Mouse (Mus musculus): ENCODE data around the gene Wdr44. TPM values are rescaled to one million over a fixed set of nuclear protein-coding genes. Genes with fewer than 3 reads are reported as not detected.
"Not testable (repeated sequence)": the region's sequence is repeated elsewhere in the genome, so short reads cannot be mapped to it uniquely, and the experiment has no call there.

The Wdr44 gene
- polyA plus RNA-seq, 1 experiment from 2014 or later: 5.7 TPM

- no peaks in the 10 kb centered on the region for H3K4me1 ChIP-seq
- WGBS: 96% methylated on average over 1 of the region's 1 CpGs
Observed at GRCm38 (mm10) chrX:23699023-23699422, 6.2 kb downstream of the Wdr44 start.

GRCm38 (mm10) chrX:23717247-23717646 is 24.4 kb downstream of the Wdr44 start:
- no peak overlapping the region for H3K9ac ChIP-seq
- no peaks in the 10 kb centered on the region for H3K9me3 ChIP-seq (replicated peaks)
- no peaks in the 10 kb centered on the region for H3K36me3 ChIP-seq
- no peak overlapping the region for H3K4me2 ChIP-seq
- no peak overlapping the region for H3K4me3 ChIP-seq (replicated peaks)
- no peaks in the 10 kb centered on the region for H3K27me3 ChIP-seq
- WGBS: 83% methylated on average over 1 of the region's 1 CpGs
- H3K4me1 ChIP-seq: no peaks in the 10 kb centered on the region
- ATAC-seq (replicated peaks; ENCODE audit: low FRiP score): no peak
- H3K27ac ChIP-seq: no peak overlapping the region

More at GRCm38 (mm10) chrX:23699023-23699422, 6.2 kb downstream of the Wdr44 start:
- Histone ChIP-seq H3K9ac (no peak overlapping the region), H3K27ac (no peak overlapping the region), H3K4me3 (replicated peaks) (no peak overlapping the region), H3K36me3 (no peaks in the 10 kb centered on the region), H3K9me3 (replicated peaks) (no peaks in the 10 kb centered on the region), H3K27me3 (no peaks in the 10 kb centered on the region), H3K4me2 (no peak overlapping the region)
- no peak for ATAC-seq (replicated peaks; ENCODE audit: low FRiP score)

- Histone ChIP-seq H3K36me3 (no peaks in the 10 kb centered on the region), H3K9me3 (replicated peaks) (no peaks in the 10 kb centered on the region), H3K4me2 (no peak overlapping the region), H3K9ac (no peak overlapping the region), H3K27me3 (no peaks in the 10 kb centered on the region), H3K4me3 (replicated peaks) (no peak overlapping the region), H3K27ac (no peak overlapping the region), H3K4me1 (no peaks in the 10 kb centered on the region)
- WGBS: 51% methylated on average over 1 of the region's 1 CpGs
- ATAC-seq (replicated peaks; ENCODE audit: low FRiP score): no peak
Observed at GRCm38 (mm10) chrX:23727463-23727862, 34.6 kb downstream of the Wdr44 start.

- 48% methylated on average over 1 of the region's 1 CpGs for WGBS
- no peak overlapping the region for H3K4me2 ChIP-seq
- no peak for ATAC-seq (replicated peaks; ENCODE audit: low FRiP score)
Observed at GRCm38 (mm10) chrX:23754671-23755070, 61.8 kb downstream of the Wdr44 start.

GRCm38 (mm10) chrX:23767849-23768248 is 75.0 kb downstream of the Wdr44 start:
- Histone ChIP-seq H3K27ac (no peak overlapping the region), H3K9me3 (replicated peaks) (no peaks in the 10 kb centered on the region), H3K36me3 (no peaks in the 10 kb centered on the region), H3K9ac (no peak overlapping the region), H3K27me3 (no peaks in the 10 kb centered on the region), H3K4me2 (no peak overlapping the region), H3K4me3 (replicated peaks) (no peak overlapping the region), H3K4me1 (no peaks in the 10 kb centered on the region)
- ATAC-seq (replicated peaks; ENCODE audit: low FRiP score): no peak
- WGBS: 61% methylated on average over 1 of the region's 1 CpGs

More at GRCm38 (mm10) chrX:23754671-23755070, 61.8 kb downstream of the Wdr44 start:
- no peaks in the 10 kb centered on the region for H3K9me3 ChIP-seq (replicated peaks)
- no peak overlapping the region for H3K27ac ChIP-seq
- no peak overlapping the region for H3K4me3 ChIP-seq (replicated peaks)
- H3K36me3 ChIP-seq: no peaks in the 10 kb centered on the region
- H3K27me3 ChIP-seq: no peaks in the 10 kb centered on the region
- no peak overlapping the region for H3K9ac ChIP-seq
- no peaks in the 10 kb centered on the region for H3K4me1 ChIP-seq

- no peaks in the 10 kb centered on the region for H3K27me3 ChIP-seq
- H3K9ac ChIP-seq: no peak overlapping the region
- 87% methylated on average over 3 of the region's 3 CpGs for WGBS
- no peak for ATAC-seq (replicated peaks; ENCODE audit: low FRiP score)
- H3K4me1 ChIP-seq: no peaks in the 10 kb centered on the region
- no peak overlapping the region for H3K4me3 ChIP-seq (replicated peaks)
- no peaks in the 10 kb centered on the region for H3K36me3 ChIP-seq
- no peaks in the 10 kb centered on the region for H3K9me3 ChIP-seq (replicated peaks)
- no peak overlapping the region for H3K4me2 ChIP-seq
- H3K27ac ChIP-seq: no peak overlapping the region
Observed at GRCm38 (mm10) chrX:23807125-23807524, 114.3 kb downstream of the Wdr44 start.

- H3K9ac ChIP-seq: no peak overlapping the region
- H3K4me3 ChIP-seq (replicated peaks): no peak overlapping the region
- no peaks in the 10 kb centered on the region for H3K9me3 ChIP-seq (replicated peaks)
- no peaks in the 10 kb centered on the region for H3K4me1 ChIP-seq
- 75% methylated on average over 2 of the region's 2 CpGs for WGBS
- H3K27ac ChIP-seq: no peak overlapping the region
- no peaks in the 10 kb centered on the region for H3K27me3 ChIP-seq
- no peak for ATAC-seq (replicated peaks; ENCODE audit: low FRiP score)
- no peak overlapping the region for H3K4me2 ChIP-seq
- no peaks in the 10 kb centered on the region for H3K36me3 ChIP-seq
Observed at GRCm38 (mm10) chrX:23810365-23810764, 117.5 kb downstream of the Wdr44 start.

- not testable (repeated sequence) for H3K4me1 ChIP-seq; H3K36me3 ChIP-seq; H3K4me2 ChIP-seq; H3K27me3 ChIP-seq; H3K4me3 ChIP-seq (replicated peaks); H3K9ac ChIP-seq; ATAC-seq (replicated peaks; ENCODE audit: low FRiP score); H3K9me3 ChIP-seq (replicated peaks); H3K27ac ChIP-seq
- WGBS: 76% methylated on average over 1 of the region's 1 CpGs
Observed at GRCm38 (mm10) chrX:23813287-23813686, 120.4 kb downstream of the Wdr44 start.

GRCm38 (mm10) chrX:23822885-23823284 is 130.0 kb downstream of the Wdr44 start:
- not testable (repeated sequence) for H3K27ac ChIP-seq; H3K27me3 ChIP-seq; H3K4me2 ChIP-seq; H3K9me3 ChIP-seq (replicated peaks); H3K9ac ChIP-seq; H3K4me1 ChIP-seq; ATAC-seq (replicated peaks; ENCODE audit: low FRiP score); H3K36me3 ChIP-seq; H3K4me3 ChIP-seq (replicated peaks)
- 83% methylated on average over 6 of the region's 6 CpGs for WGBS

GRCm38 (mm10) chrX:23823398-23824023 is 130.7 kb downstream of the Wdr44 start:
- ATAC-seq (replicated peaks; ENCODE audit: low FRiP score): peak; percentile 54; the same call in 1 of the 2 replicates
- 60% methylated on average over 18 of the region's 19 CpGs for WGBS
- H3K4me2 ChIP-seq: peak overlapping the region; percentile 37
- peak overlapping the region; percentile 11; the same call in 1 of the 2 replicates for H3K4me3 ChIP-seq (replicated peaks)
- H3K9ac ChIP-seq: no peak overlapping the region
- H3K27me3 ChIP-seq: no peaks in the 10 kb centered on the region
- no peaks in the 10 kb centered on the region for H3K4me1 ChIP-seq
- H3K36me3 ChIP-seq: no peaks in the 10 kb centered on the region
- no peaks in the 10 kb centered on the region for H3K9me3 ChIP-seq (replicated peaks)
- no peak overlapping the region for H3K27ac ChIP-seq

- H3K4me1 ChIP-seq; H3K27me3 ChIP-seq; H3K4me2 ChIP-seq; ATAC-seq (replicated peaks; ENCODE audit: low FRiP score); H3K36me3 ChIP-seq; H3K9me3 ChIP-seq (replicated peaks); H3K9ac ChIP-seq; H3K27ac ChIP-seq; H3K4me3 ChIP-seq (replicated peaks): not testable (repeated sequence)
- 88% methylated on average over 11 of the region's 11 CpGs for WGBS
Observed at GRCm38 (mm10) chrX:23833784-23834183, 140.9 kb downstream of the Wdr44 start.

- ATAC-seq (replicated peaks; ENCODE audit: low FRiP score): no peak
- Histone ChIP-seq H3K9me3 (replicated peaks) (no peaks in the 10 kb centered on the region), H3K27ac (no peak overlapping the region), H3K27me3 (no peaks in the 10 kb centered on the region), H3K4me3 (replicated peaks) (no peak overlapping the region), H3K36me3 (no peaks in the 10 kb centered on the region), H3K4me1 (no peaks in the 10 kb centered on the region), H3K4me2 (no peak overlapping the region), H3K9ac (no peak overlapping the region)
- 75% methylated on average over 1 of the region's 1 CpGs for WGBS
Observed at GRCm38 (mm10) chrX:23840921-23841320, 148.1 kb downstream of the Wdr44 start.

Measured in kidney, embryonic 15.5 days (tissue).